Mouse (Mus musculus): ENCODE data around the gene Rph3al.

The Rph3al gene

GRCm38 (mm10) chr11:75948789-75949188 is 10.6 kb upstream of the Rph3al start:
- DNase-seq: no peak

- no peak for DNase-seq
Observed at GRCm38 (mm10) chr11:75947223-75947622, 9.0 kb upstream of the Rph3al start.

- no peak for DNase-seq
Observed at GRCm38 (mm10) chr11:75945805-75946450, 7.7 kb upstream of the Rph3al start.

- peak; percentile 81 for DNase-seq
Observed at GRCm38 (mm10) chr11:75937370-75937871, 808 bp downstream of the Rph3al start.

GRCm38 (mm10) chr11:75935819-75936430 is 2.3 kb downstream of the Rph3al start:
- DNase-seq: peak; percentile 92

GRCm38 (mm10) chr11:75934425-75934824 is 3.8 kb downstream of the Rph3al start:
- peak; percentile 47 for DNase-seq

GRCm38 (mm10) chr11:75933371-75933770 is 4.9 kb downstream of the Rph3al start:
- no peak for DNase-seq

GRCm38 (mm10) chr11:75930911-75931678 is 7.1 kb downstream of the Rph3al start:
- DNase-seq: peak; percentile 31

- no peak for DNase-seq
Observed at GRCm38 (mm10) chr11:75930208-75930607, 8.0 kb downstream of the Rph3al start.

GRCm38 (mm10) chr11:75927881-75928280 is 10.3 kb downstream of the Rph3al start:
- DNase-seq: no peak

GRCm38 (mm10) chr11:75926431-75927312 is 11.6 kb downstream of the Rph3al start:
- peak; percentile 48 for DNase-seq

GRCm38 (mm10) chr11:75925801-75926200 is 12.4 kb downstream of the Rph3al start:
- DNase-seq: no peak

GRCm38 (mm10) chr11:75922741-75923140 is 15.5 kb downstream of the Rph3al start:
- DNase-seq: peak; percentile 53

- no peak for DNase-seq
Observed at GRCm38 (mm10) chr11:75919139-75919538, 19.1 kb downstream of the Rph3al start.

GRCm38 (mm10) chr11:75917340-75917739 is 20.9 kb downstream of the Rph3al start:
- DNase-seq: no peak

- peak; percentile 77 for DNase-seq
Observed at GRCm38 (mm10) chr11:75913953-75914352, 24.3 kb downstream of the Rph3al start.

- DNase-seq: peak; percentile 82
Observed at GRCm38 (mm10) chr11:75912944-75913657, 25.1 kb downstream of the Rph3al start.

GRCm38 (mm10) chr11:75911962-75912361 is 26.3 kb downstream of the Rph3al start:
- DNase-seq: no peak

- peak; percentile 56 for DNase-seq
Observed at GRCm38 (mm10) chr11:75909702-75910429, 28.4 kb downstream of the Rph3al start.

GRCm38 (mm10) chr11:75907406-75907805 is 30.8 kb downstream of the Rph3al start:
- DNase-seq: no peak

GRCm38 (mm10) chr11:75906556-75906955 is 31.7 kb downstream of the Rph3al start:
- peak; percentile 65 for DNase-seq

Data from kidney, postnatal 14 days (tissue).